Mouse (Mus musculus) c-Kit-positive CD71-negative TER-119-negative erythroid progenitor cells, embryonic 14.5 days (primary cell): ENCODE results near the gene Hes2.
A peak's percentile ranks its signal among the peaks of the same experiment; 100 is the strongest.

Source experiments
- DNase-seq: peaks from one replicate; pipeline ENCODE4 v3.0.0-alpha.2; 2013; ENCODE audit warnings: low read depth

Hes2 gene

DNA sequence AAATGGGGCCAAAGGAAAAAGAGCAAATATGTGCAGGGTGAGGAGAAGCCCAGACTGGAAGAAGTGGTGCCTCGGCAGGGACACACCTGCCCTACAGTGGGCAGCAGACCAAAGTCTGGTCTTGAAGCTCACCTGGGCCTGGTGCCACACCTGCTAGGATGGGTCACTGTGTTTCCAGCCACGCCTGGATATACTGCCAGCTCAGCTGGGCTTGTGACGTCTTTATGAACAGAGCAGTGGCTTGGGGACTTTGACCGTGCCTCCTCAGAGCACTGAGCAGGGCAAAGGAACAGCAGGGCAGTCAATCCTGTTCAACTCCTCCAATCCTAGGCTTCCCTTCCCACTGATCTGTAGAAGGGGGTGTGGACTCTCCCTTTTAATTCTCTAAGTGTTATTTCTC is 2.1 kb downstream of the Hes2 start:
- DNase-seq, result no peak

DNA sequence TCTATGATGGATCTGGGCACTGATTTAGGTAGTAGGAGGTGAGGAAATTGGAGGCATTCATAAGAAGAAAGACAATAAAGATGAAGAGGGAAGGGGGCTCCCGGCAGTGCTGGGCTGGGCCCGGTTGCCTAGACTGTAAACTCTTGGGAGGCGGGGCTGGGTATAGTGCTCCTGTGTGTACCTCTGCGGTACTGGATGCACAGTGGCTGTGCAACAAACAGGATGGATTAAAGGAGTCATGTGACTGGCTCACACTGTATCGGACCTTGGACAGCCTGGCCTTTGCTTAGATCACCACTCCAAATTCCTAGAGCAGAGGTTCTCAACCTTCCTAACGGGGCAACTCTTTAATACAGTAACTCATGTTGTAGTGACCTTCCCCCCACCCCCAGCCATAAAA is 2.9 kb downstream of the Hes2 start:
- no peak for DNase-seq

DNA sequence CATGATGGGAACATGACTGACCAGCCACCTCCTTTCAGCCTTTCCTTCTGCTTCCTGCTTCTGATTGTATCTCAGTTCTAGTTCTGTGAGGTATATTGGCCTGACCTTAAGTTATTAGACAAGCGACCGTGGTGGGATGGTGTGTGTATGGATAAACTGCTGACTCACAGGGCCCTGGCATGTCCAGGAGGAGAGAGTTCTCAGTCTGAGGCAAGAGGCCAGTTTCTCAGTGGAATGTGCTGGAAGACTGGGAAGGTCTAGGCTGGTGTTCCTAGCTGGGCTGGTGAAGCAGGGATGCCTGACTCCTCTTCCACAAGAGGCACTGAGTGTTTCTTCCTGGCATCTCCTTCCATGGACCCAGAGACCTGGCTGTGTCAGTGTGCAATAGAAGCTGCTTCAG is 4.1 kb downstream of the Hes2 start:
- no peak for DNase-seq

DNA sequence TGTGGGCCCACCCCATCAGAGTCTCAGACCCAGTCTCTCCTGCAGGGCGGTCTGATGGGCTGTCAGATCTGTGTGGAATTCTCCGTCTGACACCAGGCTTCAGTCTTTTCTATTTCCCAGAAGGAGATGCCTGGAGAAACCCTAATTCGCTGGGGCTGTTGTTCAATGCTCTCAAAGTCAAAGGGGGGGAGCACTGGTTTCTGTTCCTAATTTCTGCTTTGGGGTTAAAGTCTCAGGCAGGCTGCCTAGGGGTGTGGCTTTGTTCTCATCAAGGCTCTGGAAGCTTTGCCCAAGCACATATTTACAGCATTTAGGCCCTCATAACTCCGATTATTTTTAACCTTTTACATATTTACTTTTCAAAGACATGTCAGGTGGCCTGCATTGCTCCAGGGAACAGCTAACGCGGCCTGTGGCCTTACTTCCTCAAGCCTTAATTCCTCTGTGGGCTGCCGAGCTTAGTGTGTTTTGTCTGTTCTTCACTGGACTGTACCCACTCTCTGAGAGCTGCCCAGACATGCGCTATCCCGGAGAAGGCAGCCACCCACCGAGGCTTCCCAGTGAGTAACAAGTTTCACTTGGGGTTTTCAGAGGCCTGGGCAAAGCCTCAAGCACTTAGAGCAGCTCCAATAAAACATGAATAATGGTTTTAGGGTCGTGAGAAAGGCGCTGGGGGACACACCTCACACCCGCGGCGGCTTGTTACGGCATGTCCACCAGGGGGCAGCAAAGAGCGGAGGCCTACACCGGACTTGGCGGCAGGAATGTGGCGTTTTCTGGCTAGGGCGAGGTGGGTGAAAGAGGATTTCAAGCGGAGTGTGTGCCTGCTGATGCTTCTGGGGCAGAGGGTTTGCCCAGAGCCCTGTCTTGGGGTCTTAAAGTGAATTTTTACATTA is 6.6 kb downstream of the Hes2 start:
- DNase-seq, result no peak

DNA sequence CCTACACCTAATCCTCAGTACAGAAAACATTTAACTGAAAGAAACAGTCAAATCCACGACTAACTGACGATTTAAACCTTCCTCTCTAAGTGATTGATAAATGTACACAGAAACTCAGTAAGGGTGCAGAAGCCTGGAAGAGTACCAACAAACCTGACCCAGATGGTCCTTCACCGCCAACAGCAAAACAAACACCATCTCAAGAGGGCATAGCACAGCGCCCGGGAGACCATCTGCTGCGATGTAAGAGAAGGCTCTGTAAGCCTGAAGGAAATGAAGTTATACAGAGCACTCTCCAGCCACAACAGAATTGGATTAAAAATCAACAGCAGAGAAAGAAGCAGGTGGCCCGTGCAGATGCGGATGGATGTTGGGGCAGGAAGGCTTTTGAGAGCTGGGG is 9.4 kb downstream of the Hes2 start:
- no peak for DNase-seq

DNA sequence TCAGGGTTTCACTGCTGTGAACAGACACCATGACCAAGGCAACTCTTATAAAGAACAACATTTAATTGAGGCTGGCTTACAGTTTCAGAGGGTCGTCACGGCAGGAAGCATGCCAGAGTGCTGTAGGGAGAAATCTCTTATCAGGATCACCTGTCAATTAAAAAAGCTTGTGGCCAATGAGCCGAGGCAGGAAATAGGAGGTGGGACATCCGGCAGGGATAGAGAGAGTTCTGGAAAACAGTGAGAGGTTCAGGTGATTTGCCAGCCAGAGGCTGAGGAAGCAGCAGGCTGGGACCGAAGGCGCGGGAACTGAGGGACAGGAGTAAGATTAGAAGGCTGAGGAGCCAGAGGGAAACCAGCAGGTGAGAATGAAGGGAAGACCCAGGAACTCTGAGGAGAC is 10.4 kb downstream of the Hes2 start:
- no peak for DNase-seq

DNA sequence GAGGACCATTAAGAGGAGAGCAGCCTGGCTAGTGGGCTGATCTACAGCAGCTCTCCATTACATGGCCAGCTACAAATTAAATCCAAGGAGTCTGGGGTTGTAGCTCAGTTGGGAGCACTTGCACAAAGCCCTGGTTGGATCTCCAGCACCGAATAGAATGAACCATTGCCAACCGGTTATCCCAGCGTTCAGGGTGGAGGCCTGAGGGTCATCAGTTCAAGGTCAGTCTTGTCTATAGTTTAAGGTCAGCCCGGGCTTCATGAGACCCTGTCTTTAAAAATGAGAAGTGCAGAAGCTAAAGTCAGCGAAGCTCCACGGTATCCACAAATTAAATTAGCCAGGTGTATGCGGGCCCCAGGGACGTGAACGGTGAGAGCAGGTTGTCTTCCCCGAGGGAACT is 11.6 kb downstream of the Hes2 start:
- no peak for DNase-seq

DNA sequence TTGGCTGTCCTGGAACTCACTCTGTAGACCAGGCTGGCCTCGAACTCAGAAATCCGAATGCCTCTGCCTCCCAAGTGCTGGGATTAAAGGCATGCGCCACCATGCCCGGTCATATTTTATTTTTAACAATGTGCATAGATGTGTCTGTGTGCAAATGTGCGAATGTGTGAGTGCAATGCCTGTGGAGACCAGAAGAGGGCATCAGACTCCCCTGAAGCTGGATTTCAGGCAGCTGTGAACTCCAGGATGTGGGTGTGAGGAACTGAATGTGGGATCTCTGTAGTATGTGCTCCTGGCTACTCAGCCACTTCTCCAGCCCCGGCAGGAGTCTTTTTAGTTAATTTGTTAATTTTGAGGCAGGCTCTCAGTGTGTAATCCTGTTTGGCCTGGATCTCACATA is 12.9 kb downstream of the Hes2 start:
- no peak for DNase-seq

DNA sequence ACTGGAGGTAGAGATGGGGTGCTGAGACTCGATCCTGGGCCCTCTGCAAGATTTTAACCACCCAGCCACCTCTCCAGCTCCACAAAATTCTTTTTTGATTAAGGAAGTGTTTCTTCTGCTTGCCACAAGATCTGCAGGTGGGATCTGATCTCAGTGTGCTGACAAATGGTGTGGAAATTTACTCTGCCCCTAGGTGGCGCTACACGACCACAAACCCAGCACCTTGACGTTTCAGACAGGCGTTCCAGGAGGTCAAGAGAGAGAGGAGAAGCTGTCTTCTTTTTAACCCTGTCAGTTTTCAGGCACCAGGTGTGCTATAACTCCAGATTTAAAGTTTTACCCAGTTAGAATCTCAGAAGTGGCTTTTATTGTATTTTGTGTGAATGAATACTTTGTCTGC is 14.4 kb downstream of the Hes2 start:
- peak; percentile 83 for DNase-seq

DNA sequence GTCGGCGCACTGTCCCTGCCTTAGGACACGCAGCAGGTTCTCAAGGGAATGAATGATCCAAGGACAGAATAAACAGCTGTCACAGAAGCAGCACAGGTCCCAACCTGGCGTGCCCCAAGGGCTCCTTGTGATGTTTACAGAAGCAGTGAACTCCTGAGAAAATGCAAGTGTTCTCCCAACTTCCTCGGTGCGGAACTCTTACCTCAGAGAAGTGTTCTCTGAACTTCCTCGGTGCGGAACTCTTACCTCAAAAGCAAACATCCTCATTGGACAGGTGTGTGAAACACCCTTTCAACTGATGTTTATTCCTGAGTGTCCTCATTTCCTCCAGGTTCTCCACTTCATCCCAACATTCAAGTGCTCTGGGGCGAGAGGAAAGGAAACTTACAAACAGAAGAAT is 15.3 kb downstream of the Hes2 start:
- no peak for DNase-seq

DNA sequence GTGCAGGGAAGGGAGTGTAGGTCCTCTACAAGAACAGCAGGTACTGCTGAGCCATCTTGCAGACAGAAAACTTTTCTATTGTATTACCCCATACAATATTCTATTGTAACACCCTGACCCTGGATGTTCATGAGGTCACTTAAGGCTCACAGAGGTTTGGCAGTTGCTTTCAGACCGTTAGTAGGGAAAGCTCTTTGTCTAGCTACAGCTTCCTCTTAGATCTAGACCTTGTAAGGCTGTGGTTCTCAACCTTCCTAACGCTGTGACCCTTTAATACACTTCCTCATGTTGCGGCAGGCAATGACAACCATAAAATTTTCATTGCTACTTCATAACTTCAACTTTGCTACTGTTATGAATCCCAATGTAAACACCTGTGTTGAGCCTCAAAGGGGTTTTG is 18.0 kb downstream of the Hes2 start:
- DNase-seq, result no peak

DNA sequence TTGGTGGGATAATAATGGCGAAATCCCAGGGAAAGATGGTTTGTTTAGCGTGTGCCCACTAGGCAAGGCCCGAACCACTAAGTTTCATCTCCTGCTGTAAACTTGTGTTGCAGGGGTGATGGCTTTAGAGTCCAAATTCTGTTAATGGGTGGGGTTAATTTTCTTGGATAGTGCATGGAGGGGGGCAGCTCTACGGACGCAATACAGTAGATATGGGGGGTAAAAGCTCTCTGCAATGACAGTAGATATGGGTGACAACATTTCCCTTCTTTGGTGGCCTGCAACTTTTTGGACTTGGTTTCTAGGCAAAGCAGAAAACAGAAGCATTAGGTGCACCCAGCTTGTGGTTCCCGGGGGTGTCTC is 18.5 kb downstream of the Hes2 start:
- DNase-seq, result no peak

DNA sequence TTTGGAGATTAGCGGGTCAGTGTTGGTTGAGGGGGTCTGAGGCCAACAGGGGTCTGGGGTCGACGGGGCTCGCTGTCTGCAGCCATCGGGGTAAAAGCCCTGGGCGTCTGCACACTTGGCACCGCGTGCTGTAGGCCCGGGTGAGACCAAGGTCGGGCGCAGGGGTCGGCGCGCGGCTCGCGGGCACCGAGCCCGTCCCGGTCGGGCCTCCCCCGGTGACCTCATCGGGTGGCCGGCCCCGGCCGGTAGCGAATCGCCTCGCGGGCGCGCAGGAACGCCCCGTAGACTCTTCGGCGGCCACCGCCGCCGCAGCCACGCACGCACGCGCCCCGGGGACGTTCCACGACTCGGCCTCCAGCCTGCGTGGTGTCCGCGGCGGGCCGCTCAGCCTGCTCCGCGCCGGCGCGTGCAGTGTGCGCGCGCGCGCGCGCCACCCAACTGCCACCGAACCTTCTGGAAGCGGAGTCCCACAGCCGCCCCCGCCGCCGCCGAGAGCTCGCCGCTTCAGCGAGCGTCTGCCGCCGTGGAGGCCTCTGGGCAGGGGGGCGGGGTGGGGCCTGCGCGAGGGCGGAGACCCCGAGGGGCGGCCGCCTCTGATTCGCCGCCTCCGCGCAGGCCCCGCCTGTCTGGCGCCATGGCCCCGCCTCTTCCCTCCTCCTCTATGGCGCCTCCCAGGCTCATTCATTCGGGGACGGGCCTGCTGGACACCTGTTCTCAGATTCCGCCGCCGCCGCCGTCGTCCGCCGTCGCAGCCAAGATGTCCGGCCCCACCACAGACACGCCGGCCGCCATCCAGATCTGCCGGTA is 19.1 kb downstream of the Hes2 start, which contains the start of gene Acot7:
Gene Acot7 (plus strand): TSS at position 598 of the 807 bp plus-strand sequence.
- DNase-seq, result peak; percentile 84

DNA sequence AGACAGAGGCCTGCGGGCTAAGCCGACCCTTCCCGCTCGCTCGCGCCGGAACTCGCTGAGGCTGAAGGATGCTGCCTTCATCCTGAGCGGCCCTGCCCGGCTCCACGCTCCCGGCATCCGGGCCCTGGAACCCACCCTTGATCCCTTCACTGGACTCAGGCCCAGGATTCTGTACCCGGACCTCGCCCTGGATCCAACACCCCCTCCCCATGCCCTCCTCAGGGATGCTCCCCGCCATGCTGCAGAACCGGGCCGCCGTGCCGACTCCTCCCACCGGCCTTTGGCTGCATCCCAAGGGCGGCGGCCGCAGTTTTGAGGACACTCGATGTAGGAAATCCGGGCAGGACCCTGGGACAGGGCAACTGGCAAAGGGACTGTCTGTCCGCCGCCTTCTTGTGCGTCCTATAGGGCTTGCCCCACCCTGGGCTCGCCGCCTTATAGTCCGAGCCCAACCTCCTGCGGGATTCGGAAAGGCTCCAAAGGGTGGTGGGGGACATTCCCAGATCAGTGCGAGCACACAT is 19.7 kb downstream of the Hes2 start:
- no peak for DNase-seq

DNA sequence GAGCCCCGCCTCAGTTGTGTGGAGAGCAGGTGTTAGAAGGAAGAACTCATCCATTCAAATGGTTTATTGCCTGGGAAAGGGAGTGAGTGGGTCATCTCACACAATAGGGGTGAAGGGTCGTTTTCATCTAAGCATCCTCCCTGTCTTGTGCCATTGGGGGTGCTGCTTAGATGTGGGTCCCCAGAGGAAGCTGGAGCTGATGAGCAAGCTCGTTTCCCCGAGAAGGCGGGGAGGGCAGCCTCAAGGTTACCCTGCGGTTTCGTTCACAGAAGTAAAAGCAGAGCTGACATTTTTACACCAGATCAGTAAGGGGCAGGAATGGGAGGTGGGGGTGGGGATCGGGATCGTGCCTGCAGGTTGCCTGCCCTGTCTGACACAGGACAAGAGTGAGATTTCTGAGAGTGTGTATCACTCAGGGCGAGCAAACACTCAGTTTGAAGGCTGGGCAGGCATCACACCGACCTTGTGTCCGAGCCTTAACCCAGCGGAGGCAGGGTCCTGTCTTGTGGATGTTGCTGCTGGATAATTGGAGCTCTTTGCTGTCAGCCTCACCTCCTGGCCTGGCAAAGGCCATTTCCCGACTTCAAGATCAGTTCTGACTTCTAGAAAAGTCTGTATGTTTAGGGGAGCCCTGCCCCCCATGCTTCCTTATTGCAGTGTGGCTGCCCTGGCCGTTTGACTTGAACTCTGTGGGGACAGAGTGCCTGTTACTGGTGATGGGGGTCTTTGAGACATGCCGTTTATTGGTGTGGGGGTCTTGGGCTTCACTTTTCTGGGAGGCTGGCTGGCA is 20.4 kb downstream of the Hes2 start:
- DNase-seq, result no peak

DNA sequence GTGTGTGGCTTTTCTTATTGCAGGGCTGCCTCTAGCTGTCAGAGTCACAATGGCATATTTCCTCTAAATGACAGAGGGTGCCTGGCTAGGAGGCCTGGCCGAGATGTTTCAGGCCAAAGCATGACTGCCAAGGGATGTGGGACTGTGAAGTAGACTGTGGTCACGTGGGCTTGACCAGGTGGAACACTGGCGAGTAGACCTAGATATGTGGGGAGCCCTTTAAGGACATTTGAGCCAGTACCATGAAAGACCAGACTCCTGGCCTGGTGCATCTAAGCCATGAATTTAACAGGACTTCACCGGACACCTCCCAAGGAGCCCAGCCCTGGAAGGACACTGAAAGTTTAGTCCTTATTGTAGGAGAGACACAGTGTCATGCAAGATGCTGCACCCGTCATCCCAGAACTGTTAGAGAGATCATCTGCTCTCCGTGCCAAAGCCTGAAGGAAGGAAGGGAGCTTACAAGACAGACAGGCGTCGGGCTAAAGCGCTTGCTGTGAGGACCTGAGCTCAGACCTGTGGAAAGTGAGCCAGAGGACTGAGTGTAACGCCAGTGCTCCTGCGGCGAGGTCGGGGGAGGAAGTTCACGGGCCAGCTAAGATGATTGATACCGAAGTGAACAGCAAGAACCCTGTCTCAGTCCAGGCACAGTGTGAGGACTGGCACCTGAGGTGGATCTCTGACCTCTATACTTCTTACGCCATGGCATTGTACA is 21.4 kb downstream of the Hes2 start:
- no peak for DNase-seq

DNA sequence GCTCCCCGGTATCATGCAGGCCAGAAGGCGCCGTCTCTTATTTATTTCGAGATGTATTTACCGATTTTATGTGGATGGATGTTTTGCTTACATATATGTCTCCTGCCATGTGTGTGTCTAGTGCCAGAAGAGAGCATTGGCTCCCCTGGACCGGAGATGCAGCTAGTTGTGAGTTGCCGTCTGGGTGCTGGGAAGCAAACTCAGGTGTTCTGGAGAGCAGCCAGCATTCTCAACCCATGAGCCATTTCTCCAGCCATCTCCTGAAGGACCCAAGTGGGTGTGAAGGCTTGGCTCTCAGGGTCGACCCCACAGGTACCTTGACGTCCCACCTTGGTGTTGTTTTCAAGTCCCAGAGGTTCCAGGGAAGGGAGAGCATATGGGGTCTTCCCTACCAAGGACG is 23.5 kb downstream of the Hes2 start:
- no peak for DNase-seq

DNA sequence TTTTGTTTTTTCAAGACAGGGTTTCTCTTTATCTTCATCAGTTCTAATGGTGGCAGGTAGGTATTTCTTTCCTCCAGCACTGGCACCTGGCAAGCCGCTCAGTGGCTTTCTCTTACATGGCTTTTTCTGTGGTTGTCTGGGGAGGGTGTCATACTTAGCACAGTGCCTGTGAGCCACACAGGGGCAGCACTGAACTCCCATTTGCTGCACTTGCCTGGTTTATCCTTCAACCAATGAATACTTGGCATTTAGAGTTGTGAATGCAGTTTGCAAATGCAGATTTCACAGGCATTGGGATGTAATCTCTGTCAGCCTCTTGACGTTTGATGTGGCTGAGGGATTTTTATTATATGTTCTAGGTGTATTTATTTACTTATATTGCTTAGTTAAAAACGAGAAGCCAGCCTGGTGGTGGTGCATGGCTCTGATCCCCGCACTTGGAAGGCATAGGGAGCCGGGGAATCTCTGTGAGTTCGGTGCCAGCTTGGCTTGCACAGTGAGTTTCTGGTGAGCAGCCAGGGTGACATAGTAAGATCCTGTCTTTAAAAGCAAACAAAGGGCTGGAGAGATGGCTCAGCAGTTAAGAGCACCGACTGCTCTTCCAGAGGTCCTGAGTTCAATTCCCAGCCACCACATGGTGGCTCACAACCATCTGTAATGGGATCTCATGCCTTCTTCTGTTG is 25.8 kb downstream of the Hes2 start:
- no peak for DNase-seq

DNA sequence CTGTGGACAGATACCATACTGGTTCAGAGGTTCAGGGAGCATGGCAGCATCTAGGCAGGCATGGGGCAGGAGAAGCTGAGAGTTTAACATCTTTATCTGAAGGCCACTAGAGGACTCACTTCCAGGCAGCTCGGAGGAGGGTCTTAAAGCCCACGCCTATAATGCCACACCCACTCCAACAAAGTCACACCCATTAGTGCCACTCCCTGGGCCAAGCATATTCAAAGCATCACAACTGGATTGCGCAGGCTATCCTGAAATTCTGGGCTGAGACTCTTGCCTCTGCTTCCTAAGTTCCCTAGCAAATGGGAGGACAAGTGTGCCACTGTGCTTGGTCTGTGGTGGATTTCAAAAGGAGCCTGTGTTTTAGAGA is 26.5 kb downstream of the Hes2 start:
- no peak for DNase-seq

DNA sequence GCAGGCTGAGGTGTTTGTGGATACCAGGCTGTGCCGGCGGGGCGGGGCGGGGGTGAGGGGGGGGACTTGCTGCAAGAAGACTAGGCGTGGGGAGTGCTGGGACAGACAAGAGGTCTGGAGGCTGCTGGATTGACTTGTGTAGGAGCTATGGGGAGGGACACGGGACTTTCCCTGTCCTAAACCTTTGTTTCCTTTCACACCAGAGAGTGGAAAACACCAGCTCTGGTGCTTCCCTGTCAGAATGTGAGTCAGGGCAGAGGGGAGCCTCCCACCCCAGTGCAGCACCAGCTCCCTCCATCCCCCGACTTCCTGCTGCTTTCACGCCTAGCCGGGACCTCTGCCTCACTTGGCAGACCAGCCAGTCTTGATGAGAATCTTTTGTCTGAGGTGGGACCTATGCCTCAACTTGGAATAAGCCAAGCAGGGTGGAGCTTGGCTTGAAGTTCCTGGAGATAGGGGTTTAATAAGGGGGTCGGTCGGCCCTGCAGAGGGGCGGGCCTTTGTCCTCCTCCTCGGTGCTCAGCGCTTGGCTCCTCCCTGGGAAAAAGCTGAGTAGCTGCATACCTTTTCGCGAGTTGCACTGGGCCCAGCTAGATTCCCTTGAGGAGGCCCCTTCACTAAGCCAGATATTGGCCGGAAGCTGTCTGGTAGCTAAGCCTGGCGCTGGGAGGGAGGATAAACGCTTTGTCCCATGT is 27.0 kb downstream of the Hes2 start:
- no peak for DNase-seq
